Mouse (Mus musculus) mouse trophoblast stem cell (cell line): ENCODE measurements around the gene Agmo.

Source experiments
- in situ Hi-C, 2 experiments: fragments of 300-500 bp; cut with MseI, MboI; formaldehyde crosslinking; loops; 2 replicates in 1 of 2; 3 replicates in 1 of 2; pipeline ENCODE4 v1.15.1; 2025

The Agmo gene

DNA sequence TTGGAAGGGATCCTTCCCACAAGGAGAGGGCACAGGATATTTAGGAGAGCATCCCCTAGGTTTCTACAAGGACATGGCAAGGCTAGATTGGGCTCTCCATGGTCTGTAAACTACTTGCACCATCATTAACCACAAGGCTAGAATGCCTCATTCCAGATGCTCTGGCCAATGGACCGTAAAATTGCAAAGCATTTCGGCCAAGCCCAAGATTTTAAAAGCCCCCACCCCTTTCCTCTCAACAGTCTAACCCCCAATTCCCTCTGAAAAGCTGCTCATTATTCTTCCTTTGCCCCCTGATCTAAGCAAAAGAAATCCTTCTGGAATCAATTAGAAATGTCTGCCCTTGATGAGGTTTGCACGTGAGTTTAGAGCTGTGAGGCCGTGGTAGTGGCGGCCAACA is 185.3 kb downstream of the Agmo start:
- in situ Hi-C loops = loop anchor here in 1 of 2 experiments (25.0 kb wide), 1 partner anchor 714 kb away; no protein-coding TSS in a partner anchor

DNA sequence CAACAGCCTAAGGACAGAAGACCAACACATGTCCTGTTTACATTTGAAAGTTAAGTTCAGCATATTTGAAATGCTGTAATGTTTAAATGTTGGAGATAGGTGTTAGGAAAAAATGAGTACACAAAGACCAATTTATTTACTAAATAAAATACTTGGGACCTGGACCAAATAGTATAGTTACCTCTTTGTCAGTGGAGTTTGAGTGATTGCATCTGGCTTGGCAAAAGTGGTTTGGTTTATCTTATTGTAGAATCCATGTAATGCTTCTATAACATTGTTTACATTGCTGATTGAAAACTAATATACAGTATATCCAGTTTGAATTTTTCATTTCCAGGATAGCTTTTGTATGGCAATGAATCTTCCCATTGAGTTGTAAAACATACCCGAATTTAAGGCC is 193.0 kb downstream of the Agmo start:
- in situ Hi-C loops = loop anchor here in 1 of 2 experiments (25.0 kb wide), 1 partner anchor 722 kb away; no protein-coding TSS in a partner anchor

GRCm38 (mm10) chr12:37442486-37443013 is 201.1 kb downstream of the Agmo start:
- in situ Hi-C loops = loop anchor here (10.0 to 25.0 kb wide), 2 partner anchors 728 to 730 kb away; no protein-coding TSS in a partner anchor

- in situ Hi-C loops = loop anchor here (10.0 to 25.0 kb wide), 2 partner anchors 730 to 733 kb away; no protein-coding TSS in a partner anchor
Measured at GRCm38 (mm10) chr12:37445255-37445654, 203.8 kb downstream of the Agmo start.

DNA sequence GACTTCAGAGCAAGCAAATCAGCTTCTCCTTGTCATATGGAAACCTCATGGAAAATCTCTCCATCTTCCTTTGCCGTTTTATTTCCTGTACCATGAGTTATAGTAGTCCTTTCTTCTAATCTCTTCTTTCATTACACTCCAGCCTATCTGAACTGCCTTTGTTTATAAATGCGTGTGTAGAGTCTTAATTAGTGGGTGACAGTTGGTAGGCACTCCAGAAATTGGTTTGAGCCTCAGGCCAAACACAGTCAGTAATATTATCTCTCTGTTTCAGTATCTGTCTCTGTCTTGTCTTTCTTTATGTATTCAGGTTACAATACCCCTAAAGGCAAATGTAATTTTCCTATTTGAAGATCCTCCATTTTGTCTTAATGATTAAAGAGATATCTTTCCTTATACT is 208.2 kb downstream of the Agmo start:
- in situ Hi-C loops = loop anchor here (10.0 to 25.0 kb wide), 2 partner anchors 735 to 737 kb away; no protein-coding TSS in a partner anchor

- in situ Hi-C loops = no loop called here
Measured at GRCm38 (mm10) chr12:37450366-37451156, 209.1 kb downstream of the Agmo start.

DNA sequence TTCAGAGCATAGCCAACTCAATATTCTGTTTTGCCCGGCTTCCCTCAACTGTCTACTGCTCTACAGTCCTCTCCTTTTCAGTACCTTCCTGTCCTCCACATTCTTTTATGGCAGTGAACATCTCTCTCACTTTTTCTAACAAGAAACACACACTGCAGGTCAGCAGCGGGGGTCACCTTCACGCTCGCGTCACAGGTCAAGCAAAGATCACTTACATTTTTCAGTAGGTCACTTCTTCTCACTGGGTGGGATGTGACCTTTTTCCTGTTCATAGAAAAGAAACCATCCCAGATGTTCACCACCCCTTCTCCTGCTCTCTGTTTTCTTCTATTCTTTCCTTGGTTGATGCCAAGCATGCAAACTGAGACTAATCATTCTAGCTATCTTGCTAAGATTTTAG is 230.2 kb downstream of the Agmo start:
- in situ Hi-C loops = no loop called here

- in situ Hi-C loops = no loop called here
Measured at GRCm38 (mm10) chr12:37476849-37477248, 235.4 kb downstream of the Agmo start.

GRCm38 (mm10) chr12:37487991-37488390 is 246.6 kb downstream of the Agmo start:
- in situ Hi-C loops = no loop called here

- in situ Hi-C loops = no loop called here
Measured at GRCm38 (mm10) chr12:37498871-37499270, 257.4 kb downstream of the Agmo start.

DNA sequence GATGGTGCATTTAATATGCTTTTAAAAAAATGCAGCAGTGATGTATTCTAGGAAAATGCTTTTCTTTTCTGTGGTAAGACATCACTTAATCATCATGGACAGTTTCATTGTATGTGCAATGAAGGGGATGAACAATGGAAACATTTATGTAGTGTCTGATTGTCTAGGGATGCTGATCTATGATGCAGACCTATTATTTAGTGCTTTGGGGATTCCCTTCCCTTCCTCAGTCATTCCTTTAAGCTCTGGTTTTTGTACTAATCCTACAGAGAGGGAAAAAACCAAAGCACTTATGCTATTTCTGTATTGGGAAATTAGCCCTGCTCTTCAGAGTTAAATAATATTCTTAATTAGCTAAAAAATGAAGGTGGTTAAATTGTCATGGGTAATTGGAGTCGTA is 266.0 kb downstream of the Agmo start:
- in situ Hi-C loops = no loop called here

GRCm38 (mm10) chr12:37507826-37508225 is 266.4 kb downstream of the Agmo start:
- in situ Hi-C loops = no loop called here

DNA sequence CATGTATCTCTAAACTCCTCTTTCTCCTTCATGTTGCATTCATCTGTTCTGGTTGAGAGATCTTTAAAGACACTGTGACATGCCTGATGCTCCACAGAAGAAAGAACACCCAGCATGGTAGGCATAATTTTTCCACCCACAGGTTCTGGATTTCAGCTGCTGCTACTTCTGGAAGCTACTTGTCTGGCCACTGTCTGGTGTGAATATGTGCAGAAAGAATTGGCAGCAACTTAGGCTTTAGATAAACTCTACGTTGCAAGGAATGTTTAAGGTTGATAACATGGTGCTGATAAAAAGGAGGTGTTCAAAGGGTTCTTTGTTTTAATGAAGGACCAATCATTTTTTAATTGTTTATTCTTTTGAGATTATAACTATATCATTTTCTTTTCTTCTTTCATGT is 280.3 kb downstream of the Agmo start:
- in situ Hi-C loops = no loop called here

DNA sequence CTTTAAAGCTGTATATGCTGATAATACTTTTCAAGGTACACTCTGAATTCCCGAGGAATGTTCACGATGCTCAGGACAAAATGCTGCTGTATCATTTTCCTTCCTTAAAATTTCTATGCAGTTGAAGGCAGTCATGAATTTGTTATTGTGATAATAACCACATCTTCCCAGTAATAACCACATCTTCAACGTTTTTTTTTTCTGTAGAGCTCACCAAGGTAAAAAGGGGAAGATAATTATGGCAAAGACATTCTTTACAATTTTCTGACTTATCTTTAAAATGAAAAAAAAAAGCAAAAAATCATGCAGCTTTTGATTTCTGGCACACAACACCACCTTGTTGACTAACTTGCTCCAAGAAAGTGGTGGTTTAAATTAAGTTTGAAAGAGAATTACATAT is 283.2 kb downstream of the Agmo start:
- in situ Hi-C loops = no loop called here

- in situ Hi-C loops = no loop called here
Measured at GRCm38 (mm10) chr12:37540994-37541393, 299.6 kb downstream of the Agmo start.

GRCm38 (mm10) chr12:37558284-37558683 is 316.8 kb downstream of the Agmo start:
- in situ Hi-C loops = no loop called here

DNA sequence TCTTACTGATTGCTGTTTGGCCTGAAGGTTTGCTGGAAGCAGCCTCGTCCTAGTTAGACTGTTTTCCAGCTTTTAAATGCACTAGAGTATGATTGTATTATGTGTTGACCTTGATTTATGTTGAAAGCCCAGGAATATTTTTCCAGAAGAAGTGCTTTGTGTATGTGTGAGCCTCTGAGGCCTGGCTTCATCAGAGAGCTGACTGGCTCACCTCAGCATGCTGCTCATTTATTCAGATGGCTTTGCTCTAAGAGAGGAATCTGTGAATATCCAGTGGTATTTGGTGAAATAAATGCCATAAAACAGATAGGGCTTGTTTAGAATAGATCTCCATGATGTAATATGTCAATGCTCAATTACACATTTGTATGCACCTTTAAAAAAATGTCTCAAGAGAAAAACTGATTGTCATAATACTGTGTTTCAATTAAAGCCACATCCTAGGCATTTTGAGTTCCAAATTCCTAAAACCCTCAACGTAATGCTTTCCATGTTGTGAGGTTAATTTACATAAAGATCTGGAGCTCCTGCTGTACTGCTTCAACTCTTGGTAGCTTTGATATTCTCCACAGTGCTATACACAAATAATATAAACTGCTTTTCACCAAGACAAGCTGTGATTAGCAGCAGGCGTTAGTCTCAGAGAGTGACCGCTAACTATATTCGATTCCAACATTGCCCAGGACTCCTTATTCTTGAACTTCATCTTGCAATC is 324.6 kb downstream of the Agmo start:
- in situ Hi-C loops = no loop called here

DNA sequence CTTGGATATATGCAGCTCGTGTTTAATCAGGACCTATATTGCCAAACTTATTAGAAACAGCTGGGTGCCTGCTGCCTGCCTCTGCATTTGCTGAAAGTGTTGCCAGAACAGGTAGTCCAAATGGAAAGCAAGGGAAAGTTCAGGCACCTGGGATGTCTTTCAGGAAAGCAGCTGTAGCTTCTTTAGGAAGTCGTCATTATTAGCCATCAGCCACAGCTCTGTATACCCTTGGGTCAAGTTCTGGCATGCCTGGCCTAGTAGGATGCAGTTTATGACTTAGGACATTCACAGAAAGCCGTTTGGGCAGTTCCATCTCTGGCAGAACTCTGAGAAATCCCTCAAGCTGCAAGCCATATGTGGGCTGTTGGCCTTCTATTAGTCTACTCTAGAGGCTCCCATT is 330.5 kb downstream of the Agmo start:
- in situ Hi-C loops = no loop called here

DNA sequence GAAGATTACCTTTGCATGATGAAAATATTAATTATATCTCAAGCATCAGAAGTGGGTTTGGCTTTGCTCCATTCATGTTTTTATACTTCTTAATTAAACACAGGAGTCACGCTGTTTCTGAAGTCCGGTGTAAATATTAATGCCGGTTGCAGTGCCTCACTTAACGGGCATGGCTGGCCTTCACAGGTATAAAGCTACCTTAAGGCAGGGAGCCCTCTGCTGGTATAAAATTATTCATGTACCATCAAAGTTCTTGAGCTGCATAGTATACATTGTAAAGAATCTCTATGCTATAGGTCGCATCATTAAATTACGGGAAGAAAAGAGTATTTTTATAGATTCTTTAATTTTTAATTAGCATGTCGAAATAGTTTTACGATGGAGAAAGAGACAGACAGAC is 341.3 kb downstream of the Agmo start:
- in situ Hi-C loops = no loop called here

DNA sequence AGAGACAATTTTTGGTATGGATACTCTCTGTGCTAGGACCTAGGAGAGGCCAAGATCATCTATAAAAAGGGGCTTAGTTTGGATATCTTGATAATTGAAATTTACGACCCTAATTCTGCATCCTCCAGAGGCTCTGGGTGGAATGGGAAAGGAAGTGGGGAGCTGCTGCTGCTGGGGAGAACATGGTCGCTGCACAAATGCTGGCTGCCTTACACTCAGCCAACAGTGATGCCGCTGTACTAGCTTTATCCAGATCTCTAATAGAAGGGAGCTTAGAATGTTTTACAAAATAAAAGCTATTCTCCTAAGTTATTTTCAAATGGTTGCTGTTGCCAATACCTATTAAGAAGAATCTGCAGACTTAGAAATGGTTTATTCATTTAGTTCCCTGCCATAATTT is 351.4 kb downstream of the Agmo start:
- in situ Hi-C loops = no loop called here

- in situ Hi-C loops = no loop called here
Measured at GRCm38 (mm10) chr12:37612837-37613236, 371.4 kb downstream of the Agmo start.

DNA sequence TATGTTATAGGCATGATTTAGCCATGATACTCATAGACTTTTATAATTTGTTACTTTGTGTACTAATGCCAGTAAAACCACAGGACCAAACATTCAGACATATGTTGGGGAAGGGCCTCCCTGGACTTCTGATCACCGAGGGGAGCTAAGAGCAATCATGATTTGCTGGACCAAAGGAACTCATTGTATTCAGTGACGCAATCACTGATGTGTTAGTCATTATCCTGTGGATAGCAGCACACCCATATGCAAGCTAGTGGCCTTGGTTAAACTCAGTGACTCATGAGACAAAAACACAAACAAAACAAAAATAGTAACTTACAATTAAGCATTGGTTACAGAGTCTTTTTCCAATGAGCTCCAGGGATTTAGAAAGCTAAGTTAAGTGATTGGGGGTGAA is 373.3 kb downstream of the Agmo start:
- in situ Hi-C loops = no loop called here

DNA sequence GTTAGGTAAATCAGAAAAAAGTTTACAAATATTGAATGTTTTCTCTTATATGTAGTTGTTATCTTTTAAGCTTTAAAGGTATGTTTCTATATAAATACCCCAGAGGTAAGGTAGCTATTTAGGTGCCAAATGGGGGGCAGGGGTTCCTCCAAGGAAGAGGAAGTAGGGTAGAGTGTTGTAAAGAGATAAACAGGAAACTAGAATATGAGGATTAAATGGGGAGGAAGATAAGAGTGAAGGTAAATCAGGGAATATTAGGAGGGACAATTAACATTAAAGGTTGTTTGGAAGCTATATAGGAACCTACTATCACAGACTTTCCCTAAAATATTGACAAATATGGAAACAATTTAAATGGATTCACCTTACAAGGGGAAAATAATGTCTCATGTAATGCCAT is 382.6 kb downstream of the Agmo start:
- in situ Hi-C loops = no loop called here
